Mouse (Mus musculus): ENCODE results near the gene Rps6ka4. TPM values are rescaled to one million over a fixed set of nuclear protein-coding genes. Genes with fewer than 3 reads are reported as not detected.

Rps6ka4 gene
- total RNA-seq, 2 experiments from 2014 or later, result 17.0 to 17.3 TPM

- DNase-seq, result no peak
Observed at GRCm38 (mm10) chr19:6852393-6853305, 12.2 kb upstream of the Rps6ka4 start.

- no peak for DNase-seq
Observed at GRCm38 (mm10) chr19:6851497-6851896, 11.1 kb upstream of the Rps6ka4 start.

- DNase-seq, result no peak
Observed at GRCm38 (mm10) chr19:6849506-6850068, 9.2 kb upstream of the Rps6ka4 start.

- no peak for DNase-seq
Observed at GRCm38 (mm10) chr19:6847841-6848517, 7.5 kb upstream of the Rps6ka4 start.

- no peak for DNase-seq
Observed at GRCm38 (mm10) chr19:6846050-6846449, 5.6 kb upstream of the Rps6ka4 start.

GRCm38 (mm10) chr19:6842353-6842752 lies 1.9 kb upstream of the Rps6ka4 start:
- no peak for DNase-seq

GRCm38 (mm10) chr19:6841292-6841597 lies 809 bp upstream of the Rps6ka4 start:
- no peak for DNase-seq

- peak; percentile 30 to 44 for DNase-seq
Observed at GRCm38 (mm10) chr19:6839615-6840474, 591 bp downstream of the Rps6ka4 start.

GRCm38 (mm10) chr19:6832363-6832762 lies 8.1 kb downstream of the Rps6ka4 start:
- DNase-seq, result no peak

- no peak for DNase-seq
Observed at GRCm38 (mm10) chr19:6831331-6831730, 9.1 kb downstream of the Rps6ka4 start.

- no peak for DNase-seq
Observed at GRCm38 (mm10) chr19:6830556-6831316, 9.7 kb downstream of the Rps6ka4 start.

- DNase-seq, result no peak
Observed at GRCm38 (mm10) chr19:6829870-6830555, 10.4 kb downstream of the Rps6ka4 start.

- DNase-seq, result no peak
Observed at GRCm38 (mm10) chr19:6829069-6829468, 11.4 kb downstream of the Rps6ka4 start.

- DNase-seq, result no peak
Observed at GRCm38 (mm10) chr19:6826601-6827000, 13.8 kb downstream of the Rps6ka4 start.

GRCm38 (mm10) chr19:6825384-6825783 lies 15.1 kb downstream of the Rps6ka4 start:
- no peak for DNase-seq

GRCm38 (mm10) chr19:6820538-6821195 lies 19.8 kb downstream of the Rps6ka4 start:
- no peak for DNase-seq

GRCm38 (mm10) chr19:6819143-6819827 lies 21.2 kb downstream of the Rps6ka4 start:
- DNase-seq, result no peak

GRCm38 (mm10) chr19:6814958-6815357 lies 25.5 kb downstream of the Rps6ka4 start:
- DNase-seq, result no peak

GRCm38 (mm10) chr19:6814366-6814765 lies 26.1 kb downstream of the Rps6ka4 start:
- no peak for DNase-seq

All from heart, adult 18-20 months (tissue).